Mouse (Mus musculus) thymus, adult 2 months (tissue): Measurements from ENCODE around the gene Bicra.

Source experiments
- CTCF ChIP-seq: fragments of 200-500 bp; IDR thresholded peaks from 2 replicates; pipeline ENCODE4 v1.5.1; 2012; ENCODE audit warnings: mild to moderate bottlenecking, control low read depth, low read length, moderate library complexity, borderline replicate concordance; ENCODE audit not compliant: control insufficient read depth, poor library complexity, insufficient read depth; ENCODE audit errors: extremely low read depth
- POLR2A ChIP-seq: fragments of 200-500 bp; IDR thresholded peaks from 2 replicates; pipeline ENCODE4 v1.6.1; 2012; ENCODE audit warnings: mild to moderate bottlenecking, low read length, control low read depth, moderate library complexity; ENCODE audit not compliant: control insufficient read depth, poor library complexity, insufficient read depth; ENCODE audit errors: extremely low read depth

- TF ChIP-seq POLR2A (no peak), CTCF (no peak)
Measured at GRCm38 (mm10) chr7:16009636-16010035, 38.1 kb downstream of the Bicra start.
